Mouse (Mus musculus): ENCODE measurements around the gene Snx27.

Snx27 gene

DNA sequence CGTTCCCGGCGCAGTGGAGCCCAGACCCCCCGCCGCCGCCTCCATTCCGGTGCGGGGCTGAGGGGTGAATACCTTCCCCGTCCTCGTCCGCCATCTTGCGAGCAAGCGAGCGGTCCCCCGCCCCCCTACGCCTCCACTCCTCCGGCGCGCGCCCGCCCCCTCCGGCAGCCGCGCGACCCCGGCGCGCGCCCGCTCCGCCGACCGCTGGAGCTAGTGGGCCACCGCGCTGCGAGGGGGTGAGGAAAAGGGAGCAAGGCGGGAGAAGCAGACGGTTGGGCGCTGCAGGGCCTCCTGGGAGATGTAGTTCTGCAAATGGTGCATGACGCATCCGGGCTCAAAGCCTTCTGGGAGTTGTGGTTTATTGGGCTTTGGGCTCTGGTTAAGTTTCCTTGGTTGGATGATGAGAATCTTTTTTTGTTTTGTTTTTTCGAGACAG is at the start of gene Snx27:
Snx27 (minus strand) TSS at position 261 of the 436 bp plus-strand sequence.
- DNase-seq = peak; percentile 94

DNA sequence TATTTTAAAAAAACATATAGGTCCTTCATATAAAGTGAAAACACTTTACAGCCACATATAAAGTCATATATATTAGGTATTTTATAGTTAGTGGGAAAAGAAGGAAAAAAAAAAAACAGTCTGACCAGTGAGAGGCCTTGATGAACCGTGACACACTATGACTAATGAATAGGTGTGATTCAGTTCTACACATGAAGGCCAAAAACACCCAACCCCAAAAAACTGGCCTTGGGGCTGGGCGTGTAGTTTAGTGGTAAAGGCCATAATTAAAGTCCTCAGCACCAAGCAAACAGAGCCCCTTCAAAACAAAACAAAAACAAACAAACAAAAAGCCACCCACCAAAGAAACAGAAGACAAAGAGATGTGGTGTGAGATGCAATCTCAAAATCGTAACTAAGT is 47.4 kb upstream of the Snx27 start:
- no peak for DNase-seq

DNA sequence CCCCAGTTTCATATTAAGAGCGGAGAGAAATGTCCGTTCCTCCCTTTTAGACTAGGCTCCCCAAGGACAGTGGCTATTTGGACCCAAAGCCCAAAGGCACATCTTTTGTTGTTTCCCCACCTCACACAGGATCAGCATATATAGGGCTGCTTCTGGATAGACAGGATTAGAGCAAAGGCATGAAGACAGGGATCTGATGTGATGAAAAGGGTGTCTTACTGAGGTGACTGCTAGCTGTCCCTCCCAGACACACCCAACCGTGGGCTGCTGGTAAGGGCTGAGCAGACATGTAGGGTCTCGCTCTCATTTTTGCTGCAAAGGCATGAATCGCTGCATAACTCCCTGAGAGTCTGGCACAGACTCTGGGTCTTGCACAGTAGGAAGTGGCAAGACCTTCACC is 46.2 kb upstream of the Snx27 start:
- DNase-seq = no peak

DNA sequence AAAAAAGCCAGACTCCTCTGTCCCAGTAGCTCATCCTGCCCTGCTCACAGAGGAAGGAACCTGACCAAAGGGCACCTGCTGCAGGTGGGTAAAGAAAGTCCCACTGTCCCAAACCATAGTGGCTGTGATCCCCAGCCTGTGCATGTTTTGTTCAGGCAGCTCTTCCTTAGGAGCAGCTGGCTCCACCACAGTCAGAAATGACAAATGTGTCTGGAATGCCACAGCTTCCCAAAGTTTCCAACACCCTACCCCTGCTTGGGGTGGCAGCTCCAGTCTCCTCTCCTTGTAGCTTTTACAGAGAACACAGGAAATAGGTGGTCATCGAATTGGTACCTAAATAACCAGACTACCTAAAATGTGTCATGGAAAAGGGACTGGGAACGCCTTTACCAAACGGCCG is 41.8 kb upstream of the Snx27 start:
- DNase-seq = no peak

DNA sequence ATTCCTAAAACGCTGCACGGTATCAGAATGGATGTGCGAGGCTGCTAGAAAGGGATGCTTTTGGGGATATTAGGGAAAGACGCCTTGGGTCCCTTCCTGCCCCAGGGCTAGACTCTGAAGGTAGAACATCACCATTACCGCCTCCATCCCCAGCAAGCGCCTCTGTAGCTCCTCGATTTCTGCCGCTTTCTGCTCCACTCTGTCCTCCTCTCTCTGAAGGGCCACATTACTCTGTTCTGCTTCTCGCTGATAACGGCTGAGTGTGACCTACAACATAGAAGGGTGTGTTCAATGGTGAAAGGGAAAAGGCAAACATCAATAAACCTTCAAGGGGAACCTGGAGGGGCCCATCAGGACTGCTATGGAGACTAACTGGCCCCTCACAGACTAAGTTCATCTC is 40.0 kb upstream of the Snx27 start:
- DNase-seq = no peak

DNA sequence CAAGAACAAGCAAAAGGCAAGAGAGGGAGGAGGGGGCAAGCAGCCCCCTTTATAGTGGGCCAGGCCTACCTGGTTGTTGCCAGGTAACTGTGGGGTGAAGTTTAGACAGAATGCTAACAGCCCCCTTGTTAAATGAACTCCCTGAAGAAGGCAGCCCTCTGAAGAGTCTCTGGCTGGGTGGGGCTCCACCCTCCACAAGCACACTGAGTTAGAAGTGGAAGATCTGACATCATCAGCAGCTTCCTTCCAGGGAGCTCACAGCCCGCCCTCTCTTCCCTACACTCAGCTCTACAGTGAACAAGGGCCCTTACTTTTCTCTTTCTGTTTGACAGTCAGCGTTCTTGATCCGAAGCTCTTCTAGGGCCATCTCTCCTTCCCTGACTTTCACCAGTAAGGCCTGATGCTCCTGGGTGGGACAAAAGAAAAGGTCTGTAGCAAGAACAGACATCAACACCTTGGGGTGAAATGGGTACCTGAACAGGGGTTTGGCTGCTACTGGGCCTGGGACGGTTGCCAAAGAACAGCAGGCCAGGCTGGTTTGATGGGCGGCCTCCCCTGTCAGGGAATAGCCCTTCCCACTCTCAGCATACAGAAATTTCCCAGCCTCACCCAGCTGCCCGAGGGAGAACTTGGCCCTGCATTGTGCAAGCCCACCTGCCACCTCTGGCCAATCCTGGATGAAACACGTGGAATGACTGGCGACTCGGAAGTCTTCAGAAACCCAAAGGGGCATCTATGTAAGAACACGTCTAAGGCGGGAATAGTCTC is 39.4 kb upstream of the Snx27 start:
- DNase-seq = no peak

DNA sequence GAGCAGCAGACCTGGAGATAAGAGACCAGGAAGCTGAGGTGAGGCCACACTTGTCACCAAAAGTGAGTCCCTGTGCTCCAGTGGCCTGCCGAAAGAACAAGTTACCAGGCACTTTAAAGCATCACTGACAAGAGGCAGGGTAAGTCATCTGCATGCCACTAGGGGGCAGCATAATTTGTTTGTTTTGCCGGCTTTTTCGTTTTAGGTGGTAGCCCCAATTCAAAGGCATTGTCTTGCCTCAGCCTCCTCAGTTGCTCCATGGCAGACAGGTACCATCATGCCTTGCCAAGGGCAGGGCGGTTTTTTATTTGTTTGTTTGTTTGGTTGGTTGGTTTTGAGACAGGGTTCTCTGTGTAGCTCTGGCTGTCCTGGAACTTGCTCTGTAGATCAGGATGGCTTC is 34.2 kb upstream of the Snx27 start:
- DNase-seq = peak; percentile 63

DNA sequence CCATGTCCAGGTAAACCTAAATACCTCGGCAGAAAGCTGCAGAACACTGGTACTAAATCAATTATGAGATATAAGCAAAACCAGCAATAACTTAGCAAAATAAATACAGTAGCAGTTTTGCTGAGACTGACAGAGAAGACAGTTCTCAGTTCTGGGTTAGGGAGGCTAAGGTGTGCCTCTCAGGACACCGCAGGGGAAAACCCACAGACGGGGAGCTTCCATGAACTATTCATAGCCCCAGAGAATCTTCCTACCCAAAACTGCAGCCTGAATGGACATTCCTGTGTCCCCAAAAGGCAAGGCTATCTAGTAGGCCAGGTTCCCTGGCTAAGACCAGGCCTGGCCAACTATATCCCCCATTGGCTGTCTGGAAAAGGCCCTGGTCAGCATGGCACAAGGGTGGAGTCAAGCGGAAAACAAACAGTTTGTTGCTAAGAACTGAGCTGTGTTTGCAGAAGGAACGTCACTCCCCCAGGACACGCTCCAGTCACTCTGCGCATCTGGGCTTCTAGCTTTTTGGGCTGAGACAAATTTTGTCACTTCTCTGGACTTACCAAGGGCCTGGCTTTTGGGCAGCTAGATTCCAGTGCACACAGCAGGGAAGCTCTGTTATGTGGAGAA is 30.9 kb upstream of the Snx27 start:
- DNase-seq = no peak

DNA sequence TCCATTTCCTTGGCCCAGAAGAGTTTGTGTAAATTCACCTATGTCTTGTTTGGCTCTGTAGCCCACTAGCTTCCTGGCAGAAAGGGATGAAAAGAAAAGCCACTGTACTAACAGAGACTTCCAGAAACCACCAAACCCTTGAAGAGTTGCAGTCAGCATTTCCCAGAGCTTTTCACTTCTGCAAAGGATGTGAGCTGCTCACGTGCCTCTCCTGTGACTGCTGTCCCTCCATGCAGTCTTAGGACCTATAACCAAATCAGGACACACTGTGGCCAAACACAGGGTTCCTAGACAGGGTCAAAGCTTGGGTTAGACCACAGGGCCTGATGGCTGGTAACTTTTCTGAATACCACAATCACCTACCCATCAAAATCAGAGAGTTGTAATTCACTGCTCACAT is 29.8 kb upstream of the Snx27 start:
- DNase-seq = no peak

DNA sequence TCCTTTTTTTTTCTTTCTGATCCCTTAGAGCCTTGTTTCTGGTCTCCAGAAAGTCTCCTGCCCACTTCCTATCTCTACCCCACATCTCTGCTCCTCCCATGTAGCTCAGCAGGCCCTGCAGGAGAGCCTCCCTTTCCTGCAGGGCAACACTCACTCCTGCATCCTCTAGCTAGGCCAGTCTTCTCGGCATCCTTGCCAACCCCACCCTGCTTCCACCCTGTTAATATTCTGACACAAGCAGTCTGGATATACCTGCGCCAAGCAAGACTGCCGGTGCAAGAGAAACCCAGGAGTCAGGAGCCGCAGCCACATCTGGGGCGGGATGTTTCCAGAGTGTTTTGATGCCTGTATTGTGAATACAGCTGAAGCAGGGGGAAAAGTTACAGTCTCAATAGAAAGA is 29.3 kb upstream of the Snx27 start:
- DNase-seq = no peak

DNA sequence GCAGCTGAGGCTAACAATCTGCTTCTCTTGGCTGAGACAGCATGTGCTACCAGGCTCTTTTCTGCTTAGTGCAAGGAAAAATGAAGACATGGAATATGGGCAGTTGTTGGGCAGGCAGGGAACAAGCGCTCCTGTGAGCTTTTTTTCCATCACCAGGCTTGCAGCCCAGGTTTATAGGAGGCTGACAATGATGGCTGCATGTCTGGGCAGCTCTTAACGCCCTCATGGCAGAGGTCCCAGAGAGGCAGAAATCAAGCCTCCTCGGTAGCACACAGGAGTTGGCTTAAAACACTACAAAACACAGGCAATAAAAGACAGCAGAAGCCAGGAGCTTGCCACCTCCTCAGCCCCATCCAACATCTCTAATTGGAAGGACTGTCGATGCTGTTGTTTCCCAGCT is 28.8 kb upstream of the Snx27 start:
- no peak for DNase-seq

DNA sequence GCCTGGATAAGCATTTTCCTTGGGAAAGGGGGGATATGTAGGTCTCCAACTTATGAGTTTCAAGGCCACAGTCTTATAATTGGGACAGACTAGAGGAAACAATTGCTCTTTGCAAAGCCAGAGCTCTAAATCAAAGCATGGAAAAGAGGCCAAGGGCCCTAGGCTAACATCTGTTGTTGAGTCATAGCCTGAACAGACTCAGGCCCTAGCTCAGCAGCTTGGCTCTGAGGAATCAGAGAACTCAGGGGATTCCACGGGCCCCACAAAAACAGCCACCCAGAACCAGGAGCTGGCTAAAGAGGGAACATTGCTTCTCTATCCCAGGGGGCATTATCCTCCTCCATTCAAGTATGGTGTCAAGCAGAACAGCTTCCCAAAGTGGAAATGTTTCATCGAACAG is 28.1 kb upstream of the Snx27 start:
- DNase-seq = no peak

DNA sequence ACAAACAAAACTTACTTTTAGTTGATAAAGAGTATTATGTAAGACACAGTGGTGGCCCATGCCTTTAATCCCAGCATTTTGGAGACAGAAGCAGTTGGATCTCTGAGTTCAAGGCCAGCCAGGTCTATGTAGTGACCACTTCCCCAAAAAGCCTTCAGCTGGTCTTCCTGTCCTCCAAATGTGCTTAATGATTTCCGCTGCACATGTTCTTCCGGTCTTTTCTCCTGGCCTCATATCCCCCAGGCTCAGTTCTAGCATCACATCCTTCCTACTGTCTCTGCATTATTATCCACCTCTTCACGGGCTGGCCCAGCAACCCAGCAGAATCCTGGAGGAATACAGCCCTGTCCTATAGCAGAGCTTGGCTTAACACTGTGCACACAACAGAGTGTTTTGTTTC is 27.1 kb upstream of the Snx27 start:
- DNase-seq = no peak

DNA sequence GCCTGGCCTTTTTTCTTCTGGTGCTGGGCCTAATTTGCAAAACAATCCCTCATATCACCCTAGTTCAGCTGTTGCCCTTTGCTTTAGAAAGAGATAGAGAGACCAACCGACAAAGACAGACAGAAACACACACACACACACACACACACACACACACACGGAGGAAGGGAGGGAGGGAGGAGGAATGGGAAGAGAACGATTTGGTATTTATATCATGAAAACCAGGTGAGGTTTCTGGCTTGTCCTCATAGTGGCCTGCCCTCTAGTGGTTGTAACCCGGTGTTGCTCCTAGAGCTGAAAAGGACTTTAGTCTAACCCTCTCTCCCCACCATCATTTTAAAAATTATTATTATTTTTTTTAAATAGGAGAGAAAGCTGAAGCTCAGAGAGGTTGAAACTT is 19.4 kb upstream of the Snx27 start:
- DNase-seq = peak; percentile 67

DNA sequence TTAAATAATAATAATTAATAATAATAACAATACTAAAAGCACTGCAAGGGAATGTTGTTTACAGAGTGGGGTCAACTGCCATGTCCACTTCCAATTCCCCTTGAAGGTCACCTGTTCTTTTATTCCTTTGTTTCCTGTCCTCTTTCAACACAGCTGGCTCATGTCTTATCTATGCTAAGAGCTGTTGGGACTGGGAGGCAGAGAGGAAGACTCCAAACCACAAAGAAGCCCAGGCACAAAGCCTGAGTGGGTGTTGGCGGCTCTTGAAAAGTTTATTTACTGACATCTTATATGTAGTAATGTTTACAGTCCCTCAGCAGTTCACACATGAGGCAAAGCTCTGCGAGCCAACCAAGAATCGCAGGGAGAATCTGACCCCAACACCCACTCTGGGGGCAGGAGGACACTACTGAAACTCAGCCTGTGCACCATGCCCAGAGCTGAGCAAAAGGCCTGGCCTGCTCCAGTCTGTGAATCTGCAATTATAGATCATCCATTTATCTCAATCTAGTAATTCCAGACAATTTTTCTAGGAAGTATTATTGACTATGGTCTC is 14.8 kb upstream of the Snx27 start:
- no peak for DNase-seq

DNA sequence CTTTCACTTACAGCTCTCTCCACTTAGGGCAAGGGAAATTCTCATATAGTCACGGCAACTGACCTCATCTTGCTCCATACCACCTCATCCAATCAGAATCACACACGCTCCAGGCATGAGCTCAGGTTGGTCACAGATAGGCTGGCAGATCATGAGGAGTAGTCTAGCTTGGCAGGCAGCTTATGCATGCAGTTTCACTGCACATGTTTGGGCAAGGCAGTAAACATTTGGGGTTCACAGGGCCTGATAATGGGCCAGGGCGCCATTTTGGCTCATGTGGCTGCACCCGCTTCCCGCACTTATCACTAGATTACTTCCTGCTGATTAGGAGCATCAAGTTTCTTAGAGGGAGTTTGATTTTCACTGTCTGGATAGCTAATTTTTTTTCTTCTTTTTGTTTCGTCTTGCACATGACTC is 13.4 kb upstream of the Snx27 start:
- no peak for DNase-seq

DNA sequence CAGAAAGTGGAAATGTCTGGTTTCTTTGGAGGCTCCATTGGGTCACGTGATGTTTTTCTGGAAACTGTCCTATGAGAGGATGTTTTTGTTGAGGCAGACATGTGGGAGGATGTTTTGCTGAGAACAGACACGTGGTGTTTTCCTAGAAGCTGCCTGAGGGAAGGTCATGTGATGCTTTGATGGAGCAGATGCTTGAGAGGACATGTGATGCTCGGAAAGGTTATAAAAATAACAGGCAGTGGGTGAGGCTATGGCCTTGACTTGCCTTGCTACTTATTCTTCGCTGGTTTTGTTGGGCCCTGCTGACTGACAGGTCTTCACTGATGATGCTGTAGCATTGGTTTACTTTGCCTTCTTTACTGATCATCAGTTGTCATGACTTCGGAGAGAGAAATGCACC is 8.6 kb upstream of the Snx27 start:
- DNase-seq = no peak

DNA sequence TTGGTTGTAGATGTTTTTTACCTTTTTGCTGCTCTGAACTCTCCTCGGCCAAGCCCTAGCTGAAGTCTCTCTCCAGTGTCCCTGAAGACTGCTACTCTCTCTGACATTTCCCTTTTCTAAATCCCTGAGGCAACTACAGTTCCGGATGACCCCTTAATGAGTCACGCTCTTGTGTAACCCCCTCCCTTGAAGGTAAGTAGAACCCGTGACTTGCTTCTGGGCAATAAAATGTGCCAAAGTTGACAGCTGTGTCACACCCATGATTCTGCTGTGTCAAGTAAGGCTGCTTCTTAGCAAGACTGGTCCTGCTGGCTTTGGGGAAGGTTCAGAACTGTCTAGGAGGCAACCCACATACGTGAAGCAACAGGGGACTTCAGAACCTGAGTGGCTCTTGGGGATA is 5.4 kb upstream of the Snx27 start:
- DNase-seq = no peak

DNA sequence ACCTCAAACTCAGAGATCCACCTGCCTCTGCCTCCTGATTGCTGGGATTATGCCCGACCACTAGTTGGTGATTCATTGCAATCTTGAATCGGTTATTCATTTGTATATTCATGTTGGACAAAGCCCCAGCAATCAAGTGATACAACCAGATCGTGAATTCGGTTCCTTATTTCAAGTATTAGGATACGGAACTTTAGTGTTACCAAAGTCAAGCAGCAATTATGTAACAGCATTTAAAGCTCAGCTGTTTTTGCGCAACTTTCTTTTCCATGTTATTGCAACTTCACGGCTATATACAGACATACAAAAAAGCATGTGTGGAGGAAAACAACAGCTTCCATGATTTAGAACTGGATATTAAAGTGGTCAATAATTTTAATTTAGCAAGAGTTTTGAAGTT is 428 bp upstream of the Snx27 start:
- no peak for DNase-seq

DNA sequence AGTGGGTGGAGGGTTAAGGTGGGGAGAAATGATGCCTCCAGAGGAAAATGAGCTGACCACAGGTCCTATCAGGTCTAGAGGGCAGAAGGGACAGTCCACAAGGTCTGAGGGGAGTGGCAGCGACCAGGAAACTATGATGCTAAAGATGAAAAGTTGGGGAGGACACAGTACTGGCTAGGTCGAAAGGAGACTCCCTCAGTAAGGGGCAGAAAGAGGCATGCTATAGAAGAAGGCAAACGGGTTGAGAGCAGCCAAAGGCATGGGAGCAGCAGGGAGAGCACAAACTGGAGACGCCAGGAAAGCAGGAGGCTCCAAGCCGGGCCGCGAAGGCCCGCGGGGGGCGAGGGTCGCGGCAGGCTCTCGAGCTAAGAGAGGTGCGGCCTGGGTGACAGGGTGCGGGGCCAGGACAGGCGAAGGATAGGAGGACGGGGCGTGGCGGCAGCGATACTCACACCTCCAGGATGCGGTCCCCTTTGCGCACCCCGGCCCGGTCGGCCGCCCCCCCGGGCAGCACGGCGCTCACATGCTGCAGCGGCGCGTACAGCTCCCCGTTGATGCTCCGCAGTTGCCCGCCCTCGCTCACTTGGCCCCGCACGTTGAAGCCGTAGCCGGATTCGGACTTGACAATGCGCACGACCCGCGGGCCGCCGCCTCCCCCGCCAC is 592 bp downstream of the Snx27 start:
- no peak for DNase-seq

DNA sequence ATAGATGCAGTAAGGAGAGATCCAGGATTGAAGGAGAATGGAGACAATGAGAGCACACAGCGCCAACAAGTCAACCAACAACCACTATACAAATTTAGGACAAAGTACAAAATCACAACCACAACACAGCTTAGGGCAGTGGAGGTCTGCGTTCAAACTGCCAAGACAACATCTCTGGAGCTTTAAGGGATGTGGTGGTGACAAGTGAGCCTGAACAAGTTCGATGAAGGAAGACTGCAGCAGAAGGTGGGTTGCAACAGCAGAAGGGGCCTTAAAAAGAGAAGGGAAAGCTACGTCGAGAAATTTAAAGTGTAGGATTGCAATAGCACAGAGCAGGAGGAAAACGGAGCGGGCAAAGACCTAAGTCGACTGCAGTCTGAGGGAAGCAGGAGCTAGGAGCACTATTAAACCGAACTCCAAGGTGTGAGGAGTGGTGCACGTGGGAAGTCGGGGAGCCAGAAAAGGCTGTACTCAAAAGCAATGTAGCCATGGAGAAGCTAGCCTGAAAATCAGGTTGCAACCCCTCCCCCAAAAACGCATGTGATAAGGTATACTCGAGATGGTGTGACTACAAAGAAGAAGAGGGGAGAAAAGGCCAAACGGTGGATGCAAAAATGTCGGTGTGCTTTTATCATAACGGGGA is 1.3 kb downstream of the Snx27 start:
- peak; percentile 30 for DNase-seq

DNA sequence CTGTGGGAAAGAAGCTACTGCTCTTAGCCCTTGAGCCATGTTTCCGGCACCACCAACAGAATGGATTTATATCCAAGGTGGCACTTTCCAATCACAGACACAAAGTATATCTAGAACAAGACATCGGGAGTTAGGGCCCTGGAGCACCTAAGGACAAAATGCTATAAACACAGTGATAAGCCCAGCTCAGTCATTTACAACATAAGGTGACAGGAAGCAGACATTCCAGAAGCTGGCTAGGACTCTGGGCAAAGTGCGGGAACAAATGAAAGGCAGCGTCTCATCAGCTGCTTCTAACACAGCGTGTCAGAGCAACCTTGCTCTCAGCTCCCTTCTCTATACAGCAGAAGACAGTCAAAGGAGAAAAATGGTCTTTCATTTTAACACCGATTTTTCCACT is 8.0 kb downstream of the Snx27 start:
- DNase-seq = no peak

DNA sequence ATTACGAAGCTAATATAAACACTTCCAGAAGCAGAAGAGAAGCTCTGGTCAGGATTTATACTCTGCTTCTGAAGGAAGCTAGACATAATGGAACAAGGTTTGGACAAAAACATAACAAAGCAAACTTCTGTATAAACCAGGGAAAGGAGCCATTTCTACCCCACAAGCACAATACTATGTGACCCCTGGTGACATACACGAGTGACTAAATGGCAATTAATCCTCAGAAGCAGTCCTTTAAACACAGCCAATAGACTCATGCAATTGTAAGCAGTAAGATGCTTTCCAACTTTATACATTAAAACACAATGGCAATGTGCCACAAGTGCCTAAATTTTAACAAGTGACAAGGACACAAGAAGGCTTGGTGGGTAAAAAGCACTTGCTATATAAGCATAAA is 15.3 kb downstream of the Snx27 start:
- DNase-seq = no peak

DNA sequence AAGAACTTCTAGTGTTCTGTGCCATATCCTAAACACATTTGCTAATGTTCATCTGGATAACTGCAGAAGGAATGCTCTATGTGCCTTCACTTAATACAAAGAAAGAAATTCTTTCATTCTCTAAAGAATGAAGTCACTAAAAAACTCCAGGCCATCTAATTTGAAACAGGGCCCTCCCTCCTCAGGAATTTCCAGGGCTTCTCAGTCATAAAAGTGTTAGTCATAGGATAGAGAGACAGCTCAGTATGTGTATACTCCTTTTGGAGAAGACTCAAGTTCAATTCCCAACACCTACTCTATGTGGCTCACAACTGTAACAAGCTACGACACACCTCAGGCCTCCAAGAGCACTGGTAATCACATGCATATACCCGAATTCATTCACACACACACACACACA is 17.0 kb downstream of the Snx27 start:
- no peak for DNase-seq

All from thymus, postnatal 14 days (tissue).